In the genomic region with DNA sequence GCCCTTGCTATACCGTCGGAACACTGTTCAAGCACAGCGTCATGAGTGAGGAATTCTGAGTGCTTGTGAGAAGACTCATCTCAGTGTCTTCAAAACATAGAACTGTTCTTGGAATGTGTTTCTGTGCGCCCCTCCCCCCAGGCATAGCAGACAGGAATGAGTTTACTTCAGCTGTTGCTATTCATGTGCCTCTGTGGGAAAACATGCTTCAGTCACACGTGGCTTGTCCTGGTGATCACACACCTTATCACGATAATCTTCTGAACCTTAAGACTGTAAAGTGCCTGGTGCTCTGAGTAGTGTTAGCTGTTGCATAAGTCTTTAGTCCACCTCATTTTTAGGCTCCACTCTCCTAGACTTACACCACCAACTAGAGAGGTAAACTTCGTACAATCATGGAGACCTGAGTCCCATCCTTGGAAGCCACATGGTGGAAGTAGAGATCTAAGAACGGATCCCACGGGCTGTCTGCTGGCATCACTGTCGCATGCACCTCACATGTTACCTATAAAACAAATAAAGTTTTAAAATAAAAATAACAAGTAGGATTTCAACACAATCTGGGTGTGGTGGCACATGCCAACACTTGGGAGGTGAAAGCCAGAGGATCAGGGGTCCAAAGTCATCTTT, we compare ENCODE assay signal across 17 mouse cellular contexts.
A peak's percentile ranks its signal among the peaks of the same experiment; 100 is the strongest.
DNase-seq lines count a peak whose midpoint lies in the region; ATAC-seq and TF ChIP-seq lines count a peak whose summit lies in the region.
"Had no signal": no experiment of that assay in that cellular context is flagged by ENCODE, and none has a peak within 500 bp of the region (broad histone marks: within the 10 kb centered on the region; RNA-seq: fewer than 3 reads in every experiment).

No protein-coding gene starts in this region.

- no peak overlapping the region for H3K9ac ChIP-seq in midbrain, embryonic 11.5 days (ENCODE audit: low read length)
- H3K9ac ChIP-seq in midbrain, embryonic 13.5 days (replicated peaks), result no peak overlapping the region
- no peak overlapping the region for H3K9ac ChIP-seq in stomach, postnatal 0 days (ENCODE audit: low read length)
- H3K9ac ChIP-seq: lung, embryonic 15.5 days had no signal

- no peak overlapping the region for H3K4me2 ChIP-seq in midbrain, embryonic 11.5 days
- H3K4me2 ChIP-seq in midbrain, embryonic 13.5 days (replicated peaks), result no peak overlapping the region
- no peak overlapping the region for H3K4me2 ChIP-seq in myocyte (ENCODE audit: low read depth)
- H3K4me2 ChIP-seq in stomach, postnatal 0 days (replicated peaks; ENCODE audit: low read depth), result no peak overlapping the region
- H3K4me2 ChIP-seq: heart, embryonic 11.5 days; lung, embryonic 15.5 days had no signal

- DNase-seq in midbrain, embryonic 11.5 days (ENCODE audit: low spot score, missing footprints), result peak; percentile 64
- peak; percentile 56 for DNase-seq in kidney, adult 8-10 months
- peak; percentile 13 for DNase-seq in lung, adult 2 months
- no peak for DNase-seq in layer of hippocampus, postnatal 14 days (ENCODE audit: low spot score in 2 of 2)
- DNase-seq in stomach, postnatal 0 days (ENCODE audit: low spot score), result no peak
- DNase-seq: adrenal gland, postnatal 25 days; gastrocnemius, adult 2 months; heart, postnatal 36 days; midbrain, embryonic 14.5 days; right cerebral cortex, adult 18-20 months had no signal

- 91% methylated on average over 10 of the region's 10 CpGs for WGBS in midbrain, embryonic 11.5 days
- WGBS in midbrain, embryonic 13.5 days, result 91% methylated on average over 10 of the region's 10 CpGs
- WGBS in lung, adult 2 months, result 62% methylated on average over 10 of the region's 10 CpGs
- WGBS in stomach, postnatal 0 days, result 77% methylated on average over 10 of the region's 10 CpGs

- no peaks in the 10 kb centered on the region for H3K9me3 ChIP-seq in midbrain, embryonic 11.5 days (ENCODE audit: control insufficient read depth, low read length)
- no peaks in the 10 kb centered on the region for H3K9me3 ChIP-seq in midbrain, embryonic 13.5 days
- no peaks in the 10 kb centered on the region for H3K9me3 ChIP-seq in stomach, postnatal 0 days (ENCODE audit: control insufficient read depth, low read length)
- H3K9me3 ChIP-seq: lung, embryonic 15.5 days had no signal

- H3K79me2 ChIP-seq in myocyte (ENCODE audit: control insufficient read depth, insufficient read depth), result no peaks in the 10 kb centered on the region

- H3K4me1 ChIP-seq in midbrain, embryonic 11.5 days (ENCODE audit: control insufficient read depth, insufficient read depth, low read length), result no peaks in the 10 kb centered on the region
- no peaks in the 10 kb centered on the region for H3K4me1 ChIP-seq in midbrain, embryonic 13.5 days (replicated peaks)
- H3K4me1 ChIP-seq in lung, adult 2 months (ENCODE audit: control insufficient read depth, insufficient read depth, low read length), result peaks cover 10% of the 10 kb centered on the region
- no peaks in the 10 kb centered on the region for H3K4me1 ChIP-seq in stomach, postnatal 0 days (replicated peaks; ENCODE audit: control insufficient read depth, insufficient read depth)

- no peak overlapping the region for H3K4me3 ChIP-seq in midbrain, embryonic 11.5 days (ENCODE audit: low read depth, low read length)
- H3K4me3 ChIP-seq in midbrain, embryonic 13.5 days (replicated peaks), result no peak overlapping the region
- no peak overlapping the region for H3K4me3 ChIP-seq in lung, adult 2 months (replicated peaks; ENCODE audit: extremely low read depth, low read depth, low read length)
- H3K4me3 ChIP-seq in myocyte, result no peak overlapping the region
- no peak overlapping the region for H3K4me3 ChIP-seq in stomach, postnatal 0 days (ENCODE audit: low read depth, low read length)
- H3K4me3 ChIP-seq: gastrocnemius, adult 2 months; lung, embryonic 15.5 days had no signal

- H3ac ChIP-seq in myocyte (ENCODE audit: control insufficient read depth, insufficient read length), result no peak overlapping the region

- no peak for TF ChIP-seq POLR2A in lung, adult 2 months (IDR thresholded peaks at IDR 0.05; ENCODE audit: borderline replicate concordance, extremely low read depth, low read depth, low read length)
- TF ChIP-seq POLR2A in myocyte (IDR thresholded peaks at IDR 0.05; ENCODE audit: insufficient read length, low read depth), result no peak

- no peak for ATAC-seq in midbrain, embryonic 11.5 days (ENCODE audit: low FRiP score)
- ATAC-seq in midbrain, embryonic 13.5 days, result no peak
- no peak for ATAC-seq in granulocyte monocyte progenitor cell, adult 5-6 weeks (replicated peaks; ENCODE audit: poor library complexity, severe bottlenecking)
- ATAC-seq in stomach, postnatal 0 days (ENCODE audit: low FRiP score, low TSS enrichment), result no peak
- ATAC-seq: forebrain, embryonic 16.5 days; hindbrain, embryonic 16.5 days had no signal

- no peak for TF ChIP-seq EP300 in stomach, postnatal 0 days (optimal IDR thresholded peaks at IDR 0.05)

- no peak for TF ChIP-seq CTCF in lung, adult 2 months (IDR thresholded peaks at IDR 0.05; ENCODE audit: insufficient read depth, low read length)
- TF ChIP-seq CTCF in stomach, postnatal 0 days (IDR thresholded peaks at IDR 0.05; ENCODE audit: low read depth), result no peak

- H3K27me3 ChIP-seq in midbrain, embryonic 11.5 days (ENCODE audit: control insufficient read depth, insufficient read depth, low read length), result no peaks in the 10 kb centered on the region
- no peaks in the 10 kb centered on the region for H3K27me3 ChIP-seq in midbrain, embryonic 13.5 days
- H3K27me3 ChIP-seq in myocyte (ENCODE audit: control insufficient read depth, insufficient read depth, insufficient read length), result no peaks in the 10 kb centered on the region
- H3K27me3 ChIP-seq in stomach, postnatal 0 days (ENCODE audit: control insufficient read depth, insufficient read depth, low read length), result no peaks in the 10 kb centered on the region
- H3K27me3 ChIP-seq: lung, embryonic 15.5 days had no signal

- H3K36me3 ChIP-seq in midbrain, embryonic 11.5 days (ENCODE audit: control insufficient read depth, insufficient read depth, low read length), result no peaks in the 10 kb centered on the region
- no peaks in the 10 kb centered on the region for H3K36me3 ChIP-seq in midbrain, embryonic 13.5 days
- no peaks in the 10 kb centered on the region for H3K36me3 ChIP-seq in myocyte (ENCODE audit: control insufficient read depth, insufficient read depth)
- no peaks in the 10 kb centered on the region for H3K36me3 ChIP-seq in stomach, postnatal 0 days (ENCODE audit: control insufficient read depth, insufficient read depth, low read length)
- H3K36me3 ChIP-seq: lung, embryonic 15.5 days had no signal

- no peak overlapping the region for H3K27ac ChIP-seq in midbrain, embryonic 11.5 days (ENCODE audit: low read depth, low read length)
- no peak overlapping the region for H3K27ac ChIP-seq in midbrain, embryonic 13.5 days
- no peak overlapping the region for H3K27ac ChIP-seq in stomach, postnatal 0 days (replicated peaks)
- H3K27ac ChIP-seq: gastrocnemius, adult 2 months; lung, embryonic 15.5 days had no signal

TF ChIP-seq in myocyte, 11 proteins besides CTCF, POLR2A, EP300 and RAD21:
- peak in 1 of 3 experiments; percentile 10 for TF ChIP-seq MYOG (IDR thresholded peaks at IDR 0.05; ENCODE audit: control insufficient read depth in 1 of 3, insufficient read depth in 1 of 3, insufficient read length in 2 of 3, low read depth in 2 of 3)
- TF ChIP-seq MYOD1 (IDR thresholded peaks at IDR 0.05; ENCODE audit: control insufficient read depth in 1 of 3, insufficient read length in 2 of 3, low read depth in 2 of 3), result peak in 2 of 3 experiments; percentile 11 to 40
- TF ChIP-seq SRF (IDR thresholded peaks at IDR 0.05; ENCODE audit: control insufficient read depth, insufficient read length, low read depth), result no peak

Comparison
In these comparisons a context has a peak if more than half of its experiments do, and no peak if none do; other contexts are left out.
1. DNase-seq: peak in midbrain, embryonic 11.5 days (single experiment), kidney, adult 8-10 months (2 of 2) and lung, adult 2 months (single experiment); none in layer of hippocampus, postnatal 14 days (0 of 2) and stomach, postnatal 0 days (single experiment).